Mouse (Mus musculus): ENCODE results near the gene Mnd1.

Mnd1 gene

GRCm38 (mm10) chr3:84157559-84158350, 2.2 kb upstream of the Mnd1 start:
- DNase-seq (ENCODE audit: extremely low read depth, low read depth): no peak

- DNase-seq (ENCODE audit: extremely low read depth, low read depth): no peak
Observed at GRCm38 (mm10) chr3:84157011-84157410, 1.4 kb upstream of the Mnd1 start.

GRCm38 (mm10) chr3:84156105-84156504, 519 bp upstream of the Mnd1 start:
- DNase-seq (ENCODE audit: extremely low read depth, low read depth): no peak

DNA sequence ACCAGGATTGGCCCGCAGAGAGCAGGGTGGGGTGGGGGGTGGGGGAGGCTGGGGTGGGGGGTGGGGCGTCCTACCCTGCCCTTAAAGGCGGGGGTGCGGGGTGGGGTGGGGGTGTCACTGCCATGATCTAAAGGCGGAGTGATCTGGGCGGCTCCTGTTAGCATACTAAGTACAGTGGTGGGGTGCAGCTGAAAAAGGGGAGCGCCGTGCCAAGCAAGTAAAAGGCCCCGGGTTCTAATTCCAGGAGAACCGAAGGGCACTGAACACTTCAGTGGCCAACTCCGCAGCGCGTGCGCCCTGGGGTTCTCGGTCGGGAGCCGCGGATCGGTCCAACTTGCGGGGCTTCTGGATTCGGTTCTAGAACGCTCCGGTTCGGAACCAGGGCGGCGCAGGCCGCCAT, 440 bp downstream of the Mnd1 start:
- DNase-seq (ENCODE audit: extremely low read depth, low read depth): peak; percentile 82

DNA sequence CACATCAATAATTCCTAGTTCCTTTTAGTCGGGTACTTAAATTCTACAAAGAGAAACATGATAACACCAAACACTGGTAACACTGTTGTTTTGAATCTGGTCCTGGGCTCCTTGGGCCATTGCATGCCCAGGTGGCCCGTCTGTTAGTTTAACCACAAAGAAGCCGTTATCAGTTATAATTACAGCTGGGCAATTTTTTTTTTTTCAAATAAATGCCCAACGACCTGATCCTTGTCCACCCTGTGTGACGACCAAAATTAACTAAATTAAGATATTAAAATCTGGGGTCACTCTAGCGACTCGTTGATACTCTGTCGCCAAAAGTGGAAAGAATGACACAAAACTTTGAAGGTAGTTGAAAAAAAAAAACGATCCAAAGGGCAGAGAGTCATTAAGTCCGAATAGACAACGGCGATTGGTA, 855 bp downstream of the Mnd1 start:
- DNase-seq (ENCODE audit: extremely low read depth, low read depth): peak; percentile 41

- DNase-seq (ENCODE audit: extremely low read depth, low read depth): no peak
Observed at GRCm38 (mm10) chr3:84149831-84150230, 5.8 kb downstream of the Mnd1 start.

- no peak for DNase-seq (ENCODE audit: extremely low read depth, low read depth)
Observed at GRCm38 (mm10) chr3:84140947-84141346, 14.6 kb downstream of the Mnd1 start.

DNA sequence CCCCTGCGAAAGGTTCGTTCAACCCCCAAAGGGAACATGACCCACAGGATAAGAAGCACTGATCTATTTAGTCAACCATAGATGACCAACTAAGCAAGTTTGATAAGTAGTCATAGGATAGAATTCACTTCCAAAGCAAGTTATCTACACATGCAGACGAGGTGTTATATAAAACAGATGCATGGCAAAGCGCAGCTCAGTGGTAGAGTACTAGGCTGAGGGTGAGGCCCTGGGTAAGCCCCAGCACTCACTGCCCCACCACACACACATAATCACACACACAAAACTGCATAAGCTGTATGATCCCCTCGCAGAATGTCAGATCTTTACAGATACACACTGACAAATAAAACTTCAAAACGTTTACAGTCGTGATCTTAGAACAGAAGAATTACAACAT, 19.1 kb downstream of the Mnd1 start:
- no peak for DNase-seq (ENCODE audit: extremely low read depth, low read depth)

- DNase-seq (ENCODE audit: extremely low read depth, low read depth): no peak
Observed at GRCm38 (mm10) chr3:84135933-84136332, 19.7 kb downstream of the Mnd1 start.

- peak; percentile 51 for DNase-seq (ENCODE audit: extremely low read depth, low read depth)
Observed at GRCm38 (mm10) chr3:84135387-84135786, 20.2 kb downstream of the Mnd1 start.

DNA sequence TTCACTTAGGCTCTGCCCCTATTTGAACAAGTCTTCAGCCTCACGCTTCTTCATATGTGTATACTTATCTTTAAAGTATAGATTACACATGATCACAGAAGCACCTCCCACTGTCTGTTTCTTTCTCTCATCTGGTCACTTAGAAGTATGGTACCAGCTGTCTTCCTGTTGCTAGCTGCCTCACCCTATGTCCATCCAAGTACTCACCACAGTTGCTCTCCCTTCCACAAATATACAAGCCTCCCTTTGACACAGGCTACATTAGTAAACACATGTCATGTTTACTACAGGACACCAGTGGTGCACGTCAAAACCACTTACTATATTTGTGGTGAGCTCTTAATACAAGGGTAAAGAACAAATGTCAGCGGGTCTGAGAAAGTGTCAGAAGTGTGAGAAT, 24.2 kb downstream of the Mnd1 start:
- no peak for DNase-seq (ENCODE audit: extremely low read depth, low read depth)

- no peak for DNase-seq (ENCODE audit: extremely low read depth, low read depth)
Observed at GRCm38 (mm10) chr3:84130776-84131175, 24.8 kb downstream of the Mnd1 start.

DNA sequence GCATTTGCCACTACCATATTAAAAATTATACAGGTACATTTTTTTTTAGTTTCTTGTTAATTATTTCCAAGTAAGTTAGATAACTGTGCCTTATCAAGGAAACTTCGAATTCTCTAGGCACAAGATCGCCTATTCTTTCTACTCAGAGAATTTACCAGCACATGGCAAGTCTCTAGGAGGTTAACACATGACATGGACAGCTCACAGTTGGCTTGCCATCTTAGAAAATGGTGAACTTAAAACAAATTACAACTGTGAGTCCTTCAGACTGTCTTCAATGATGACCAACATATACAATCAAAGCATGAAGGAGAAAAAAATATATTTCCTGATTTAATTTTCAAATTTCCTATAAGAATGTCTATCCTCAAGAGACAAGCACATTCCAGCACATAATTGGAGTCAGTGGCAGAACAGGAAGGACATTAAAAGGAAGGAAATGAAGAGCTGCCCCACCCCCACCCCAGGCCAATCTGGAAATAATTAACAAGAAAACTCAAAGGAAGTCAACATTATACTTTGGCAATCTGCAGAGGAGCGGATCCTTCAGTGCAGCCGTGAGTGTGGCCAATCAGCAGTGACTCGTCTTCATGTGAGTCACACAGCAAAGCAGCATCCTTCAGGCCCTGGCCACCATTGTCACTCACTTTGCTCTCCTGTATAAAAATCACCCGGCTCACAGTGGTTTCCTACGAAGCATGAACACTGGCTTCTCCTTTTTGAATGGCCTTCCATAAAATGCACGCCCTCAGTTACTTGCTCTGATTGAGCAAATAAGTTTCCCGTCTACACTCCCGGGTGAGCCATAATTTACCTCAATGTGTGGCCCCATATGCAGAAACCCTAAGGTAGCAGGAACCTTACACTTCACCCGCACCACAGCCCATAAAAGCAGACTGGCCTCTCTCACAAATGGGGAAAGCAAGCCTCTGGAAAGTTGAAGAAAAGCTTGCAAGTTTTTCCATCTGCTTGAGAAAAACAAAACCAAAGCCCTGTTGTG, 26.4 kb downstream of the Mnd1 start:
- DNase-seq (ENCODE audit: extremely low read depth, low read depth): no peak

GRCm38 (mm10) chr3:84127431-84127830, 28.2 kb downstream of the Mnd1 start:
- DNase-seq (ENCODE audit: extremely low read depth, low read depth): no peak

DNA sequence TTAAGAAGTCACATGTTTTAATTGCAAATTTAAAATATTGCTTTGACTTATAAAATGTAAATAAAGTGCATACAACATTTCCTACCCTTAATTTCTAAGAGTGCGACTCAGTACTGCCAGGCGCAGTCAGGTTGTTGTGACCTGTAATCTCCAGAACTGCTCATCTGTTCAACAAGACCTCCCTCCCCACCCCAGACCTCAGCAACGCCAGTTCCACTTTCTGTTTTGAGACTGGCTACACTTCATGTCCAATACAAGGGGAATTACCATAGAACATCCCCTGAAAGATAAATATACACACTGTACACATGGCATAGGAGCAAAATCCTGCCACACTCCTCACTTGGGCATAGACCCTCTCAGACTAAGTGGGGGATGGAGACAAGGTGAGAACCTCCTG, 28.9 kb downstream of the Mnd1 start:
- DNase-seq (ENCODE audit: extremely low read depth, low read depth): no peak

GRCm38 (mm10) chr3:84125704-84126289, 29.8 kb downstream of the Mnd1 start:
- no peak for DNase-seq (ENCODE audit: extremely low read depth, low read depth)

GRCm38 (mm10) chr3:84123461-84123860, 32.1 kb downstream of the Mnd1 start:
- no peak for DNase-seq (ENCODE audit: extremely low read depth, low read depth)

- no peak for DNase-seq (ENCODE audit: extremely low read depth, low read depth)
Observed at GRCm38 (mm10) chr3:84118718-84119117, 36.9 kb downstream of the Mnd1 start.

DNA sequence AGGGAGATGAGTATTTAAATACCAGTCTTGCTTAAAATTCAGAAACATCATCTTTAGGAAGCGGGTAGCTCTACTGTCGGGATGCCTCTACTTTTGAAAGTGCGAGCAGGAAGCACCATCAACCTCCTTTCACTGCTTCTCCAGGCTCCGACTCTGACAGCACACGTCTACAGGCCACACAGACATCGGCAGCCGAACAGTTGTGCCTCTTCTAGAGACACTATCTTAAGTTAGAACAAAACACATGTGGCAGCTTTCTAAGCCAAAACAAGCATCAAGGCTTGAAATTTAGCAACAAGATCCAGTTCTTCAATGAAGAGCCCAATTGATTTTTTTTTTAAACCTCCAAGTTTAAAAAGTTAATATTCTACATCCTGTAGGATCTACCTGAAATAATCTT, 37.4 kb downstream of the Mnd1 start:
- no peak for DNase-seq (ENCODE audit: extremely low read depth, low read depth)

DNA sequence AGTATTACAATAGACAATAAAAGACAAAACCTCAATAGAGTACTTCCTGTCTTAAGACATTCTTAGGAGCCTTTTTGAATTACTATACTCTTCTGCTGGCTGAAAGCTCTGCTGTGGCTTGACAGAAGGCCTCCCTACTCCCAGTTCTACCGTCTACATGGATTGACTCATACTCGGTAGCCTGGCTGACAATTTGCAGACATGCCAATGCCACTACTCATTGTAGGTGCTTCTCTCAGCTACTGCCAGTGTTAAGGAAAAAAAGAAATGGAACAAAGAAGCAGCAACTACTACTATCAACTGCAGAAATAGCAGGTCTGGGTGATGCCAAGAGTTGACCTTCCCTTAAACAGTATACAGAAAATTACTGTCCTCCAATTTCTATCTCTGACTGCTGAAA, 47.0 kb downstream of the Mnd1 start:
- DNase-seq (ENCODE audit: extremely low read depth, low read depth): no peak

DNA sequence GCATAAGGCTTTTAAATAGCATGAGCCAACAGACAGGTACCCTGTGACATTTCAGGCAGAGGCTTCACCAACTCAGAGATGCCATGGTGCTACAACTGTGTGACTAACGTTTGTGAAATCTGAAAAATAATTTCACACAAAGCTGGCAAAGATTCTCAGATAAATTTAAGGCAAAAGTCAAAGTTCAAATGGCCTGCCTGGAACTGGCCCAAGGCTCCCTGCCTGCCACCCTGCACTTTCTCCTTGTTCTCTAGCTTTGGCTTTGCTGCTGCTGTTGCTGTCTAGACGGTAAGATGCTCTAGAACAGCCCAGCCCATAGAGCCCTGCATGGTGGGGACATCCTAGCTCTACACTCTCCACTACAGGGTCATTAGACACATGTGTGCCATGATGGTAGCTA, 49.5 kb downstream of the Mnd1 start:
- DNase-seq (ENCODE audit: extremely low read depth, low read depth): no peak

- no peak for DNase-seq (ENCODE audit: extremely low read depth, low read depth)
Observed at GRCm38 (mm10) chr3:84103536-84103935, 52.0 kb downstream of the Mnd1 start.
